Mouse (Mus musculus): ENCODE results near the gene Cfap97d1.

Cfap97d1 gene

GRCm38 (mm10) chr11:102036336-102036735, 52.3 kb downstream of the Cfap97d1 start:
- DNase-seq (ENCODE audit: low read depth, low spot score): no peak

- DNase-seq (ENCODE audit: low read depth, low spot score): no peak
Measured at GRCm38 (mm10) chr11:102037789-102038188, 53.7 kb downstream of the Cfap97d1 start.

- no peak for DNase-seq (ENCODE audit: low read depth, low spot score)
Measured at GRCm38 (mm10) chr11:102039487-102040137, 55.5 kb downstream of the Cfap97d1 start.

- peak; percentile 65 for DNase-seq (ENCODE audit: low read depth, low spot score)
Measured at GRCm38 (mm10) chr11:102040138-102040524, 56.1 kb downstream of the Cfap97d1 start.

- DNase-seq (ENCODE audit: low read depth, low spot score): no peak
Measured at GRCm38 (mm10) chr11:102040646-102041045, 56.6 kb downstream of the Cfap97d1 start.

GRCm38 (mm10) chr11:102041350-102041949, 57.4 kb downstream of the Cfap97d1 start, which contains the start of gene Cd300lg:
Gene Cd300lg, plus strand, starts transcription at chr11:102041509.
- DNase-seq (ENCODE audit: low read depth, low spot score): no peak

Data from retina, postnatal 7 days (tissue).